Mouse (Mus musculus) adrenal gland, postnatal 25 days (tissue): ENCODE results near the gene Gstp1. TPM values are rescaled to one million over a fixed set of nuclear protein-coding genes. Genes with fewer than 3 reads are reported as not detected.
"Not testable (repeated sequence)": the region's sequence is repeated elsewhere in the genome, so short reads cannot be mapped to it uniquely, and the experiment has no call there.

Source experiments
- DNase-seq: peaks from one replicate; pipeline ENCODE4 v3.0.0; 2021; ENCODE audit warnings: mixed read lengths
- total RNA-seq: library from RNA; stranded (reverse); gene quantifications from 2 replicates; pipeline ENCODE4 v1.2.3, GENCODE M21; 2021

Gene Gstp1
- total RNA-seq, 1 experiment from 2014 or later = 392 TPM

DNA sequence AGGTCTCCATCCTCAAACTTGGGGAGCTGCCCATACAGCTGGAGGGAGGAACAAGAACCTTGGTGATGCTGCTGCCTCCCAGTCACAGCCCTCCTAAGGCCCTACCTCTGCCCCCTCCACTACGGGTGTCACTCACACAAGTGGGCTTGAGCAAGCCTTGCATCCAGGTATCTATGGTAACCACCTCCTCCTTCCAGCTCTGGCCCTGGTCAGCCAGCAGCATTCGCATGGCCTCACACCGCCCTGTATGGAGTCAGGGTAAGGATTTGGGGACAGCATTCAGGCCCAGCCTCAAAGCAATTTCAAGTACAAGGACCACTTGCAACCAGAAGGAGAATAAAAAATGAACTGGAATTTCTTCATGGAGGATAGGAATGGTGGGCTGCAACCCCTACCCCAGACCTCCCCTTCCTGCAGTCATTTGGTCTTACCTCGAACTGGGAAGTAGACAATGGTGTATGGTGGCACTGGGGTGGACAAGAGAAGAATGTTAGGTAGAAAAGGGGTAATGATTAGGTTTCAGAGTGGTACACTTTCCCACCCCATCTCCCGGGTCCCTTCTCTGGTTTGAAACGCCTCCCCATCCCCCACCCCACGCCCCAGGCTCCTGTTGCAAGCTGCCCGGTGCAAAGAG, 514 bp downstream of the Gstp1 start:
- DNase-seq = not testable (repeated sequence)

GRCm38 (mm10) chr19:4036327-4037045, 1.3 kb downstream of the Gstp1 start:
- DNase-seq = no peak

DNA sequence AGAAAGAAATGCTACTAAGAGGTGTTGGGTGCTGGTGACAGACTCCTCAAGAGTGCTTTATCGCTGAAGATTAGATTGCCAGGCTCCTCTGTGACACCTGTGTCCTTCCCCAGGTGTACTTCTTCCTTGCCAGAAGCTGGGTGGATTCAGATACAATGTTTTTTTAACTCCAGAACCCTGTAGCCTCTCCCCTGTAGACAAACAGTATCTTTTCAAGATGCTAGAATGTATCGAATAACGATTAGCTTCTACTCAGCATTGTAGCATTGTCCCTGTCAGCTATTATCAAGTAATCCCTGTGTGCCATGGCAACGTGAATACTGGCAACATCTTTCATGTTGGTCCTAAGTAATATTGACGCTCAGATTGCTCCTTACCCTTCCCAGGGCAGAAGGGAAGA, 4.0 kb downstream of the Gstp1 start:
- DNase-seq = no peak

- no peak for DNase-seq
These were observed 4.5 kb downstream of the Gstp1 start for GRCm38 (mm10) chr19:4033298-4033697.

DNA sequence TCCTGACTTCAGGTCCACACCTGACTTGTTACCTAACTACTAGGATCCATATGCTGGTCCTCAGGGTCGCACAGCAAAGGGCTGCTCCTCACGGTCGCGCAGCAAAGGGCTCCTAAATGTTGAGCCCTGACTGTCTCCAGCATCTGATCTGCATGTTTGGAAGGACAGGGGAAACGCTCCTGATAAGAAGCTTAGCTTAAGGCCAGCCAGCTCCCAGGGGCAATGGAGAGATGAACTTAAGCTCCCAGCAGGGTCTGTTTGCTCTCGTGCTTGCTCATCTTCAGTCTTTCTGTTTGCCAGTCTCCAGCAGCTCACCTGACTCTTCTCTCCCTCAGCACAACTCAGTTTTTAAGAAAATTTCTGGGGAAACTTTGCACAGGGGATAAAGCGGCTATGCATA, 5.1 kb downstream of the Gstp1 start:
- no peak for DNase-seq

DNA sequence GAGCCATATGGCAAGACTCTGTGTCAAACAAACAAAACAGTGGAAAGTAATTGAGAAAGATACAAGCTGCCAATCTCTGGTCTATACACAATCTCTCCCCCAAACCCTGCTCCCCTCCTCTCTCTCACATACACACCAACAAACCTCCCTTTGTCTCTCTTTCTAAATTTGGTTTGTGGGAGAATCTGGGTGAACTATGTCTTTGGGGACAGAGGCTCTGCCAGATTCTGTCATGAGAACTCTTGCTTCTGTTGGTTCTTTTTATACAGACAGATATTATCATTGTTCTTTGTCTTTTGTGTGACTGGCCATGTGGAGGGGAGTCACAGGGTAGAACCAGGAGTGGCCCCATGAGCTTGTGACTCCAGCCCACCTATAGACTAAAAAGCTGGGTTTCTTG, 10.2 kb downstream of the Gstp1 start:
- no peak for DNase-seq

DNA sequence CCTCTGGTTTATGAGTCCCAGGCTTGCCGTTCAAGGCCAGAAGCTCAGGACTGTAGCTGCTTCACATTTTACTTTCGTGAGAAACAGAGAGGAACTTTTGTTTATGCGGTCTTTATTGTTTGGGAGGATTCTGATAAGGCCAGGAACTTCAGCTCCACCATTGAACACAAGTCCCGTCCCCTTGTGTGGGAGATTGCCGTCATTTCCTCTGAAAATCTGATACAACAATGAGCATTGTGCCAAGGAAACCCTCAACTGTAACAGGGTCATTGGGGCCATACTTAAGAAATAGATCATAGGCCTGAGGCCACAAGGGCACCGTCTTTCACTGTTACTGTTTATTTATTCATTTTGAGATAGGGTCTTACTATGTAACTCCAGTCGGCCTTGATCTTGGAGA, 14.6 kb downstream of the Gstp1 start:
- DNase-seq = no peak

- DNase-seq = peak; percentile 71
These were observed 18.8 kb downstream of the Gstp1 start for GRCm38 (mm10) chr19:4018743-4019583.

GRCm38 (mm10) chr19:4017921-4018587, 19.7 kb downstream of the Gstp1 start:
- DNase-seq = no peak

- no peak for DNase-seq
These were observed 22.1 kb downstream of the Gstp1 start for GRCm38 (mm10) chr19:4015635-4016034.

DNA sequence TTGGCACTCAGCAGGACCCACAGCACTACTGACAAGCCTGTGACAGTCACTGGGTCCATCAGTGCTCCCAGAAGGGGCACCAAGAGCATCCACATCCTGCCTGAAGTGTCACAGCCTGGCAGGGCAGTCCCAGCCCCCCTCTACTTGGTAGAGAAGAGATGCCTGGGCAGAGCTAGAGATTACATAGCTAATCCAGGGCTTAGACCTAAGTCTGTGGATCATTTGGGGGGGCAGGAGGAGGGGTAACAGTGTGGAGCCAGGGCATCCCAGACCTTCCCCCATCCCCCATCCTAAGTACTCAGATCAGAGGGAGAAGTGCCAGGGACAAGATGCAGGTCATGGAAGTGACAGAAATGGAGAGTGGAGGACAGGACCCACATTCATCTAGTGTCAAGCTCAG, 23.0 kb downstream of the Gstp1 start:
- DNase-seq = no peak

DNA sequence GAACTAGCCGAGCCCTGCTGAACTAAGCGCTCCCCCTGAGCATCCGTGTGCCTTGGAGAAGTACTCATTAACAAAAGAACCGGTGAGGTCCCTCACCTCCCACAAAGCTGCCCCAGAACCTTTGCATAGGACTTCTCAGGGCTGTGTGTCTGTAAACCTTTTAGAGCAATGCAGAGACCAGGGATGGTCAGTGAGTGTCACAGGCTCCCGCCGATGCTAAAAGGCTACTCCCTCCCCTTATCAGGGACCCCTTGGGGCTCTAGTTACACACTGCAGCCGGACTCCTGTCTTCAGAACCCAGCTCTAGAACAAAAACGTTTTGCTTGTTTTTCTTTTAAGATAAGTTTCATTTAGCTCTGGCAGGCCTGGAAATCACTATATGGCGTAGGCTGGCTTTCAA, 24.7 kb downstream of the Gstp1 start:
- no peak for DNase-seq

GRCm38 (mm10) chr19:4012432-4013022, 25.3 kb downstream of the Gstp1 start, which contains the start of gene Ndufv1:
TSS of gene Ndufv1 (minus strand) at chr19:4012806.
- DNase-seq = peak; percentile 90

DNA sequence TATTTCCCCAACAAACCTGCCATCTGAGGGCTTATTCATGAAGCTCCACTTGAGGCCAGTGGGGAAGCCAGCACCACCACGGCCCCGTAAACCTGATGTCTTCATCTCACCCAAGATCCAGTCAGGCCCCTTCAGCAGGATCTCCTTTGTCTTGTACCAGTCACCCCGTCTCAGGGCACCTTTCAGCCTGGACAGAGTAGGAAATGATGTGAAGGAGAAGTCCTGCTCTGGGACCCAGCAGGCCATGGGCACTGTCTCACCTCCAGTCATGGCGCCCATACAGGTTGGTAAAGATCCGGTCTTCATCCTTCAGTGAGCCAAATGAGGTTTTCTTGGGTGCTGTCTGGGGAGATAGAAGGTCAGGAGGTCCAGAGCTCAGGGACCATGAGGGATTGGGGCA, 26.7 kb downstream of the Gstp1 start:
- no peak for DNase-seq

DNA sequence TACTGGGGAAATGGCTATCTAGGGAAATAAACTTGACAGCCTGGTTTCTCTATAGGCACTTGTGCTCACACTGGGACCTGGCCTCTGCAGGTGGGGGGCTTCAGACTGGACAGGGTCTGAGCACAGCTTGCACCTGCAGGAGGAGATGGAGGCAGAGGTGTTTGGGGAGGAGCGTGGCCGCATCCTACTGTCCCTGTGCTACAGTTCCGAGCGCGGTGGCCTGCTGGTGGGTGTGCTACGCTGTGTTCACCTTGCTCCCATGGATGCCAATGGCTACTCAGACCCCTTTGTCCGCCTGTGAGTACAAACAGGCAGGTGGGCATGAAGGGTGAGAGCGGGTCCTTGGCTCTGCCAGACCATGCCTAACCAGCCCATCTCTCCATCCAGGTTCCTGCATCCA, 31.8 kb downstream of the Gstp1 start:
- no peak for DNase-seq

DNA sequence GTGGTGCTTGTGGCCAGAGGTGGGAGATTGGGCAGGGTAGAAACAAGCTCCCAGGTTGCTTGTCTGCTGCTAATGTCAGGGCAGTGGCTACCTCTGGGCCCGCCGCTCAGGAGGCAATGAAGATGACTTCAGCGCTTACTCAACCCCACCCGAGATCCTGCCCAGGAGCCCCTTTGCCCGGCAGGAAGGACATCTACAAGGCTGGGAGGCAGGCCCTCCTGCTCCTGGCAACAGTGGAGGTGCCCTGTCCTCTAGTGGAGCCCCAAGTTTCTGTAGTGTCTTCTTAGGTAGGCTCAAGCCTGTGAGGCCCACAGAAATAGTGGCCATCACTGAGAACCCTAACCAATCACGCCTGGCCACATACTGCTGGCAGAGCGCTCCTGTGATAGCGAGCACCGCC, 32.7 kb downstream of the Gstp1 start:
- DNase-seq = no peak

GRCm38 (mm10) chr19:4004331-4004730, 33.5 kb downstream of the Gstp1 start:
- DNase-seq = no peak

DNA sequence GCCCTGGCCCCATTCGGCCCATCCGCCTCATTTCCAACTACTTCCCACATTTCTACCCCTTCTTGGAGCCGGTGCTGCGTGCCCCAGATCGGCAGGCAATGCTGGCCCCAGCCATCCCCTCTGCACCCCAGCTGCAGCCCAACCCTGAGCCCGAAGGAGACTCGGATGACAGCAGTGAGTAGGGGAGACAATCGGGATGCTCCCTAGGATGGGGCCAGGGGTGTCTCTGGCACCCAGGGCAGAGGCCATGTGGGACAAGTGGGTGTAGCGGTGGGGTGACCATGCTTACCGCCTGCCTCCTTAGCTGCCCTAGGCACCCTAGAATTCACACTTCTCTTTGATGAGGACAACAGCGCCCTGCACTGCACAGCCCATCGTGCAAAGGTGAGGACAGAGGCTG, 34.1 kb downstream of the Gstp1 start:
- no peak for DNase-seq

GRCm38 (mm10) chr19:4003112-4003511, 34.7 kb downstream of the Gstp1 start, which contains the start of gene Doc2g:
TSS of gene Doc2g (plus strand) at chr19:4003313.
- no peak for DNase-seq

GRCm38 (mm10) chr19:4001752-4002151, 36.0 kb downstream of the Gstp1 start:
- no peak for DNase-seq

DNA sequence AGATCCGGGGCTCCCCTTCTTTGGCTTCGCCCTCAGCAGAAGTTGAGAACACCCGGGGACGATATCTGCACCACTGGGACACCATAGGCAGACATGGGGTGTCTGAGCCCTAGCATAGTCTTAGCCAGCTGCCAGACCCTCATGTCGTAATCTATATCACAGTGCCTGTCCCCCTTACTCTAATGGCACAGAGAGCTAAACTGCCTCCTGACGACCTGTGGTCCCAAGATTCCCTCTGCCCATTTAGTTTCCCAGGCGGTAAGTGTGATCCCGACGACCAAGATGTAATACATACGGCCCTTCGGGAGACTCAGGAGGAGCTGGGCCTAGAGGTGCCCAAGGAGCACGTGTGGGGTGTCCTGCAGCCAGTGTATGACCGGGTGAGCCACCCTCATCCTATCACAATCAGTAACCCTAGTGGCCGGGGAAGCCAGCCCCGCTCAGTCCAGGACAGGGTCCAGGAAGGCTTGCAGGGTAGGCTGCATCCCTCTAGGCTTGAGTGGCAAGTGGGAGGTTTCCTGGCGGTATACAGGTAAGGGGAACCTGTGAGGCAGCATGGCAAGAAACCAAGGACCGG, 36.7 kb downstream of the Gstp1 start:
- DNase-seq = no peak
